Mouse (Mus musculus) lung, adult 2 months (tissue): Measurements from ENCODE around the gene F2rl1.

ENCODE experiments used
- CTCF ChIP-seq: fragments of 200-500 bp; IDR thresholded peaks from 2 replicates; pipeline ENCODE4 v1.5.1; 2011; ENCODE audit warnings: mild to moderate bottlenecking, low read length, control low read depth; ENCODE audit not compliant: insufficient read depth
- POLR2A ChIP-seq: fragments of 200-500 bp; IDR thresholded peaks from 2 replicates; pipeline ENCODE4 v1.6.1; 2011; ENCODE audit warnings: low read depth, mild to moderate bottlenecking, control low read depth, low read length, borderline replicate concordance; ENCODE audit errors: extremely low read depth

- TF ChIP-seq POLR2A (peak; percentile 34; the same call in 1 of the 2 replicates), CTCF (no peak)
Observed at GRCm38 (mm10) chr13:95548291-95548789, 23.3 kb upstream of the F2rl1 start.
